Mouse (Mus musculus) forebrain, embryonic 11.5 days (tissue): ENCODE data around the gene Oasl1. TPM values are rescaled to one million over a fixed set of nuclear protein-coding genes. Genes with fewer than 3 reads are reported as not detected.
A peak's percentile ranks its signal among the peaks of the same experiment; 100 is the strongest.

ENCODE experiments used
- ATAC-seq: fragments of 200-750 bp; cut with Nextera tagmentation; replicated peaks from 2 replicates; pipeline ENCODE4 v1.8.0; 2017; ENCODE audit warnings: moderate TSS enrichment; ENCODE audit not compliant: low FRiP score
- DNase-seq: peaks from one replicate; pipeline ENCODE4 v3.0.0-alpha.2; 2017; ENCODE audit warnings: low spot score
- H3K27ac ChIP-seq: fragments of 300-500 bp; sonication (generic); 2 replicates; pipeline ENCODE4 v1.5.1; 2014; ENCODE audit warnings: low read depth, low read length
- H3K27me3 ChIP-seq: fragments of 300-500 bp; sonication (generic); 2 replicates; pipeline ENCODE4 v1.6.1; 2014; ENCODE audit warnings: mild to moderate bottlenecking, low read length, mixed read lengths; ENCODE audit not compliant: control insufficient read depth, insufficient read depth
- H3K36me3 ChIP-seq: fragments of 300-500 bp; sonication (generic); 2 replicates; pipeline ENCODE4 v1.6.1; 2014; ENCODE audit warnings: mild to moderate bottlenecking, low read length, moderate library complexity, mixed read lengths; ENCODE audit not compliant: control insufficient read depth, insufficient read depth
- H3K4me1 ChIP-seq: fragments of 300-500 bp; sonication (generic); replicated peaks from 2 replicates; pipeline ENCODE4 v1.6.1; 2014; ENCODE audit warnings: low read length, mixed read lengths; ENCODE audit not compliant: control insufficient read depth, insufficient read depth
- H3K4me2 ChIP-seq: fragments of 300-500 bp; sonication (generic); 2 replicates; pipeline ENCODE4 v1.6.1; 2014; ENCODE audit warnings: low read depth, mild to moderate bottlenecking, low read length, moderate library complexity, mixed read lengths; ENCODE audit not compliant: severe bottlenecking
- H3K4me3 ChIP-seq: fragments of 300-500 bp; sonication (generic); 2 replicates; pipeline ENCODE4 v1.5.1; 2014; ENCODE audit warnings: low read depth, low read length
- H3K9ac ChIP-seq: fragments of 300-500 bp; sonication (generic); 2 replicates; pipeline ENCODE4 v1.6.1; 2014; ENCODE audit warnings: low read length
- H3K9me3 ChIP-seq: fragments of 300-500 bp; sonication (generic); 2 replicates; pipeline ENCODE4 v1.6.1; 2016; ENCODE audit warnings: low read length, mixed read lengths; ENCODE audit not compliant: control insufficient read depth
- WGBS: fragments of 180-500 bp; shearing (Covaris S2); extraction: QIAGEN DNeasy Blood & Tissue Kit; methylation state at CpG from one replicate; pipeline ENCODE4 v1.1.7; 2014; 5-methylcytosine and 5-hydroxymethylcytosine counted together
- polyA plus RNA-seq: library from polyadenylated mRNA; unstranded; fragments of >200 nt; fragmentation: Nextera tagmentation; extraction: Ambion mirVana; gene quantifications from 2 replicates; pipeline ENCODE4 v1.2.1, GENCODE M21; 2014

Oasl1 gene
- polyA plus RNA-seq, 1 experiment from 2014 or later = 0.20 TPM

GRCm38 (mm10) chr5:114953326-114953725 lies 30.3 kb downstream of the Oasl1 start:
- H3K9ac ChIP-seq = no peak overlapping the region; the same call in 1 of the 2 replicates
- ATAC-seq (no peak), DNase-seq (no peak)
- H3K4me2 ChIP-seq = no peak overlapping the region
- 93% methylated on average over 14 of the region's 14 CpGs for WGBS
- no peaks in the 10 kb centered on the region for H3K9me3 ChIP-seq
- no peak overlapping the region for H3K4me3 ChIP-seq
- no peaks in the 10 kb centered on the region for H3K36me3 ChIP-seq
- no peak overlapping the region for H3K27ac ChIP-seq
- H3K27me3 ChIP-seq = no peaks in the 10 kb centered on the region
- H3K4me1 ChIP-seq = no peaks in the 10 kb centered on the region

GRCm38 (mm10) chr5:114958069-114958468 lies 35.0 kb downstream of the Oasl1 start:
- ATAC-seq (no peak), DNase-seq (no peak)
- Histone ChIP-seq H3K4me3 (no peak overlapping the region), H3K4me2 (no peak overlapping the region), H3K9me3 (no peaks in the 10 kb centered on the region), H3K27ac (no peak overlapping the region), H3K9ac (no peak overlapping the region), H3K4me1 (no peaks in the 10 kb centered on the region), H3K36me3 (no peaks in the 10 kb centered on the region), H3K27me3 (no peaks in the 10 kb centered on the region)
- 82% methylated on average over 5 of the region's 5 CpGs for WGBS

GRCm38 (mm10) chr5:114961590-114962360 lies 38.7 kb downstream of the Oasl1 start:
- Histone ChIP-seq H3K27ac (no peak overlapping the region), H3K9ac (no peak overlapping the region), H3K4me3 (no peak overlapping the region), H3K27me3 (no peaks in the 10 kb centered on the region), H3K36me3 (no peaks in the 10 kb centered on the region), H3K9me3 (no peaks in the 10 kb centered on the region), H3K4me1 (no peaks in the 10 kb centered on the region), H3K4me2 (no peak overlapping the region)
- DNase-seq = no peak
- WGBS = 61% methylated on average over 4 of the region's 4 CpGs
- ATAC-seq = no peak

GRCm38 (mm10) chr5:114964315-114964966 lies 41.4 kb downstream of the Oasl1 start:
- 77% methylated on average over 7 of the region's 7 CpGs for WGBS
- H3K4me2 ChIP-seq = no peak overlapping the region
- no peak overlapping the region for H3K27ac ChIP-seq
- H3K9ac ChIP-seq = no peak overlapping the region
- peaks cover 2% of the 10 kb centered on the region; the same call in 1 of the 2 replicates for H3K27me3 ChIP-seq
- H3K4me3 ChIP-seq = no peak overlapping the region
- H3K36me3 ChIP-seq = no peaks in the 10 kb centered on the region
- H3K9me3 ChIP-seq = no peaks in the 10 kb centered on the region
- ATAC-seq (no peak), DNase-seq (no peak)
- peaks cover 5% of the 10 kb centered on the region; the same call in 1 of the 2 replicates for H3K4me1 ChIP-seq

- no peaks in the 10 kb centered on the region for H3K36me3 ChIP-seq
- peaks cover 2% of the 10 kb centered on the region; the same call in 1 of the 2 replicates for H3K27me3 ChIP-seq
- peaks cover 5% of the 10 kb centered on the region; the same call in 1 of the 2 replicates for H3K4me1 ChIP-seq
- DNase-seq = no peak
- H3K9ac ChIP-seq = no peak overlapping the region
- H3K9me3 ChIP-seq = no peaks in the 10 kb centered on the region
- ATAC-seq = no peak
- 73% methylated on average over 17 of the region's 17 CpGs for WGBS
- no peak overlapping the region for H3K4me2 ChIP-seq
- H3K4me3 ChIP-seq = no peak overlapping the region
- H3K27ac ChIP-seq = no peak overlapping the region
Measured at GRCm38 (mm10) chr5:114964967-114965898, 42.2 kb downstream of the Oasl1 start.

- Histone ChIP-seq H3K9ac (no peak overlapping the region), H3K9me3 (no peaks in the 10 kb centered on the region), H3K4me3 (no peak overlapping the region), H3K4me1 (peaks cover 5% of the 10 kb centered on the region; the same call in 1 of the 2 replicates), H3K36me3 (no peaks in the 10 kb centered on the region), H3K27ac (no peak overlapping the region), H3K4me2 (no peak overlapping the region), H3K27me3 (peaks cover 2% of the 10 kb centered on the region; the same call in 1 of the 2 replicates)
- WGBS = 47% methylated on average over 14 of the region's 14 CpGs
- no peak for ATAC-seq
- DNase-seq = peak; percentile 35
Measured at GRCm38 (mm10) chr5:114967523-114968268, 44.7 kb downstream of the Oasl1 start.

GRCm38 (mm10) chr5:114968651-114969050 lies 45.6 kb downstream of the Oasl1 start:
- Histone ChIP-seq H3K4me1 (peaks cover 5% of the 10 kb centered on the region; the same call in 1 of the 2 replicates), H3K36me3 (no peaks in the 10 kb centered on the region), H3K9me3 (no peaks in the 10 kb centered on the region), H3K4me3 (no peak overlapping the region), H3K4me2 (no peak overlapping the region), H3K27ac (no peak overlapping the region), H3K27me3 (peaks cover 2% of the 10 kb centered on the region; the same call in 1 of the 2 replicates), H3K9ac (no peak overlapping the region)
- 24% methylated on average over 7 of the region's 7 CpGs for WGBS
- no peak for ATAC-seq
- DNase-seq = peak; percentile 49
